Mouse (Mus musculus) cerebellum, adult 11 months (tissue): ENCODE data around the gene Lrmda.

Experiments
- DNase-seq: peaks from one replicate; pipeline ENCODE4 v3.0.0; 2022

Lrmda gene

DNA sequence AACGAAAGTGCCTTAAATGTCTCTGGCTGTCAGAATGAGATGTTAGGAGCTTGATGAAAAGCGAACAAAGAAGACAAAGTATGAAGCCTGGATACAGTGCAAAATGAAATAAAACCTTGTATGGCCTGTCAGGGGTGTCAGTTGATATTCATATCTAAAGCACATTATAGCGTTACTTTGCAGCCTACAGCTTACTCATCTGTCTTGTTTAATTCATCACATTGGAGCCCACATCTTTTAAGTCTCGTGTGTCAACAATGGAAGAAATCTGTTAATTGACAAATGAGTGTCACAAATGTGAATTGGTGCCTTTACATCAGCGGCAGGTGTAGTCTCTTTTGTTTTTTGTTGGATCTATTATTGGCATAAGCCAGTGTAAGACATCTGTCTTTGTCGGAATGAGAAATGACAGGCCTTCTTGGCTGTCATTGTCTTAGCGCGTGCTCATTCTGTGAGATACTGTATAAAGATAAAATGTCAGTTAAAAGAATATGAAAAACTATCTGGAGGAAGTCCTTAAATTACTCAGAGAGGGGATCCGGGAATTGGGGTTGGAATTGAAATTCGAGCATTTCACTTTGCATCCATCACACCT is 26.8 kb downstream of the Lrmda start:
- DNase-seq = no peak

DNA sequence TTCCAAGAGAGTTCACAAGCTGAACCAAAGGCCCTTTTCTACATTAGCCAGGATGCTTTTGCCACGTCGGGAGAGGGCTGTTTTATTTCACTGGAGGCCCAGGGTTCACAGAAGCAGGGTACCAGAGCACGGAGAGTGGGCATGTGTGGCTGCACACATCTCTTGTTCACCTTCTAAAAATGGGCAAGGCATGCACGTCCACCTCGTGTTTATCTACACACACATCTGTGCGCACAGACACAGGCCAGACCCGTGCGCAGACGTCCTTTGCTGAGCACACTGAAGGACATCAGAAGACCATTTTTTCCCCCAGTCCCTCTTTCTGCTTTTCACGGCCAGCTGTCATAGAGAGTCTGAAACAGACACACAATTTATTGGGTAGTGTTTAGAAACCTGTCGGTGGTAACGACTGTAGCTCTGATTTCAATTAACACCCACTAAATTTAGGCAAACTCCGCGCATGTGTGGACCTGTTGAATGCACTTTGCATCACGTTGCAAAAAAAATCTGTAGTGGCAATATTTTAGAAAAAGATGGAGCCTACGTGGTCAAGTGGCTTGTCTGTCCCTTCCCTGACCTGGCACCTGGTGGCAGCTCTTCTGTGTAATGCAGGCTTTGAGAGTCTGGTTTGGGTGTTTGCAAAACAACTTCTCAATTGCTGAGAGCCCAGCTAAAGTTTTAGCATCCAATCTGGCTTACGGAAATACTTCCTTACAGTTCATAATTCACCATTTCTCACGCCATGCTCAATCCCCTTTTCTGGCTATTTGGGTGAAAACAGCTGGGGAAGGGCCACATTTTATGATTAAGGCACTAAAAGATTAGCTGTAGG is 28.8 kb downstream of the Lrmda start:
- DNase-seq = no peak

DNA sequence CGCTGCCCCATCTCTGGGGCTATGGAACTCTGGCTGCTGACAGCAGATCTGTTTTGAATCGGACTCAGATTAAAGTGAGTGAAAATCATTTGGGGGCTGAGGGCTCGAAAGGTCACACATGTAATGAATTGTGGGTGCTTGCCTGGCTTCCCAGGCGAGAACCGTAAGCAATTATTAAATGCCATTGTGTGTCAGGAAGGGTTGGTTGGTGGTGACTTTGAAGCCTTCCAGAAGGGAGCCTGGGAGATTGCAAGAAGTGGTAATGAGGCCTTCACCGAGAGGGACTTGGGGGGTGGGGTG is 29.3 kb downstream of the Lrmda start:
- no peak for DNase-seq

DNA sequence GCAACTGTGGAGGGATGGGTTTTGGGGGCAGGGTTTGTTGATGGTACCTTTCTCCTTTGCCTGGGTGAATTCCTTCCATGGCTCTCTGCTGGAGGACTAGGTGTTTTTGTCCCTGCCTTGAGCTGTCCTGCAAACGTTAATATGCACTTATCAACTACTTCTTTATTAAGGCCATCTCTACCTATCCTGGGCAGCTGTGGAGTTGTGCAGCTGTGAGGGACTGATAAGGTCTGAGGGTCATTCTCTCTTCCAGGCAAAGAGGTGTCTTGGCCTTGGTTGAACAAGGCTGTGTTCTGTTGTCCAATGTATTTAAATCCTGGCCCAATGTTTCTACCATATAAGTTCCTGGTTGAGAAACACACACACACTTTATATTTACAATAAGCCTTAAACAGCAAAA is 29.8 kb downstream of the Lrmda start:
- DNase-seq = no peak

DNA sequence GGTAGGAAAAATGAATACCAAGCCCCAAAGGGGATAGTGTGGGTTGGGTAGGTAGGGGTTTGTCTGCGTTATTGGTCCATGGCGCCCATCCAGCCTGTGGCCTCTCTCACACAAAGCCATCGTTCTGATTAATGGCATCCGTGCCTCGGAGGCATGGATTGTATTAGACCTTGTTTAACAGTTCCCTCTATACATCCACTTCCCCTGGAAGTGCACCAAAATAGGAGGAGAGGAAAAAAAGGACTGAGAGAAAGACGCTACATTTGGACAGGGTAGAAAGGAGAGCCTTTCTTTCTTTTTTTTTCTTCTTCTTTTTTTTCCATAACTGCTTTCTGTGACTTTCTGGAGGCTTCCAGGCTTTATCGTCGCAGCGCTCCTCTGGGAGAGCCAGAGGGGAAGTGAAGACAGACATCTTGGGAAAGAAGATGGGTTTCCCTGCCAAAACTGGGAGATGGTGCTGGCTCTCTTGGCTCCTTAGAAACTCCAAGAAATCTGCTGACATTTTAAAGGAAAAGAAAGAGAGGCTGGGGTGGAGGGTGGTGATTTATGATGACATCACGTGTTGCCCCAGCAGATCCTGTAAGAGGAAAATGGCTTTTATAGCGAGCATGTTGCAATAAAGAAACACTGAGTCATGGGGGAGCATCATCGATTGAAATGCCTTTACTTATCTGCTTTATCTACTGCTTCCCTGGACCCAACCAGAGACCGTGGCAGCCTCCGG is 32.6 kb downstream of the Lrmda start:
- no peak for DNase-seq

DNA sequence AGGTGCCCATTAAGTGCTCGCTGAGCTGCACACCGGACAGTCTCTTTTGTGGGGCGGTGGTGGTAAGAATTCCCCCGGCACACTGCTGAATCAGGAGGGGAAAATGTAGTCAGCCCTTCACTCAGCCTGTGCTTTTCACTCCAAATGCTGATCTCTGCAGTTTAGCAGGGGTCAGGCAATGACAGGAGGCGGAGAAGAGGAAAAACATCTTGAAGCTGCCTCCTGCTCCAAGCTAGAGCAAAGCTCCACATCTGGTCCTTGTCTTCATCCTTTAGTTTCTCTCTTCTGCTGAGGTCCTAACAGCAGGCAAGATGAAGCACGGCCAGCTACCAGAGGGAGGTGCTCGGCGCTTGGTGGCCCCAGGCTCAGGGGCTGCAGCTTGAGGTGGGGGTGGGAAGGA is 36.1 kb downstream of the Lrmda start:
- DNase-seq = no peak

DNA sequence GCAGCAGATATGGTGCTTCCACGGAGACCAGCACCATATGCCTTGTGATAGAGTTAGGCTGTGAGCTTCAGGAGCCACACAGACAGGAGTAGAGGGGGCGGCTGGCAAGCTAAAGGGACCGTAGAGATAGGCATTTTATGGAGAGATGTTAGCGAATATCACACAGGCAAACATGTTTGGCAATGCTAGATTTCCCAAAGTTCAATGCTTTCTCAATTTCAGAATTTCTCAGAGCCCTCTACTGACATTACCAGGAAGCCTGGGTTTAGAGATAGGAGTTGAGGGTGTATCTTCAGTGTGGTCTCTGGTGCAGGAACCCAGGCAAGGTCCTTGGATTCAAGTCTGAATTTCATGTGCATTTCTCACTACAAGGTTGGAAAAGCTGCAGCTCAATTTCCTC is 36.7 kb downstream of the Lrmda start:
- DNase-seq = no peak

DNA sequence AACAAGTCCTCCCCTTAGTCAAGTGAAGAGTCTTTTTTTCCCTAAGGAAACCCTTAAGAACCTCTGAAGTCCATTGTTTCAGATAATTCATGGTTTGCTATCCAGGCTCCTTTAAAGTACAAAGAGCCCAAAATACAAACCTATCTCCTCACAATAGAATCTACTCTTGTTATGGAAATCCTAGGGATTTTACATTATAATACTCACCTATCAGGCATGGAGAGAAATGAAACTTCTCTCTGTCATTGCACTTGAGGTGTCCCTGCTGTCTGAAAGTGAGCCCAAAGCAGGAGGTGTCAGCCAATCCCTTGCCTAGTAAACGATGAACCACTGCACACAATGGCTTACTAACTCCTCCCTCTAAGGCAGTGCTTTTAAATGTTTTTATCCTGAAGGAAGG is 39.2 kb downstream of the Lrmda start:
- DNase-seq = no peak

DNA sequence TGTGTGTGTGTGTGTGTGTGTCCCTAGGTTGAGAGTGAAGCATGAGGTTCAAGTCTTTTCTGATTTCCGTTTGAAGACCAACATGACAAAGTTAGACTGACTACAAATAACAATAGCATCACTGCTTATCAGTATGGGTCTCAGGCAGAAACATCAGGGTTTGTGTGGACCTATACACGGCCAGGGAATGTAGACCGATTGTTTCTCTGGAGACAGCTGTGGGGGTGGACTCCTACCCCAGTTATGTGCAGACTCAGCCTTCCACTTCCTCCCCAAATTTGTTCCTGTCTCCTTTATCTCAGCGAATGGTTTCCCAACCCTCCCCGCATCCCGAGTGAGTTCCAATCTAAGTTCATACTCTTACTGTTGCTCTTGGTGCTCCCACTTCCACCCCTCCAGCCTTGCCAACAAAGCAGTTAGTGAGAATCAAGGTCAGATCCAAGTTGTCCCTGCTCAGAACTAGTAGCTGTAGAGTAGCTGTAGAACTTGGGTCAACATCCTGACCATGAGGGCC is 39.9 kb downstream of the Lrmda start:
- no peak for DNase-seq

DNA sequence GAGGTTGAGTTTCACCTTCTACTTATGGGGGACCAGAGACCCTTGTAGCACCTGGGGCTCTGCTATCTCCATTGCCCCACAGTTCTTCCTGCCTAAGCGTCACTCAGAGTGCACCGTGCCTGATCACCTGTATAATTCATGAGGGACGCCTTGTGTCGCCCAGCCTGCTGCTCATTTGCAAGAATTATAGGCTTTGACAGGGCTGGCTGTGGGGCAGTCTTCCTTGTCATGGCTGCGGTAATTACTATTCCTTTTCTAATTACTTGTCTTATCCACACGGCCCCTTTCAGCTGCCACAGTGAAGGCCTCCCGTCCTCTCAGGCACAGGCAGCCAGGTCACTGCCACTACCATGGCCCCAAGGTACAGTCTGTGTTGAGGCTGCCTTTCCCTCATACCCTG is 41.3 kb downstream of the Lrmda start:
- no peak for DNase-seq

DNA sequence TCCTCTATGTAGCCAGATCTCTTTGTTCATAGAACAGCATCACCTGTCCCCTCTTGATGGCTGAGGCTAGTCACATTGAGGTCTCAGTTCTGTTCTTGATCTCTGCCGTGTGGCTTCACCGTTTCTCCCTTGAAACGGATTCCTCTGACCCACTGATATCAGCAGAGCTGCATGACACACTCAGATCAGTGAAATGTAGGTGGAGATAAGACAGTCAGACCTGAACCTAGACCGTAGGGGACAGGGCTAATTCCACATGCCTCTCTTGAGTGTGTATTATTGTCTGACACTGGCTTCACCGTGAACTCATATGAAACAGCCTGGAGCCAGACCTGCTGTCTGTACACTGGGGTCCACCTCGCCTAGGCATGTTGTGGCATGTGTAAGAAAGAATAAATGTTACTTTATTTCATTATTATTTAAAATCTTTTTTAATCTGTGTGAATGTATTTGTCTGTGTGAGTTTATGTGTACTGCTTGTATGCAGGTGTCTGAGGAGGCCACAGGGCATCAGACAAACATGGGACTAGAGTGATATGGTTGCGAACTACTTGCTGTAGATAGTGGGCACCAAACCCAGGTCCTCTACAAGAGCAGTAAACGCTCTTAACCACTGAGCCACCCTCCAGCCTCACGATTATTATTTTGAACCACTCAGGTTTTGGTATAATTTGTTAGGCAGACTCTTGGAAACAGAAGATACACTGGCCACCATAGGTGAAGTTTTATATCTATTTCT is 42.8 kb downstream of the Lrmda start:
- DNase-seq = no peak

DNA sequence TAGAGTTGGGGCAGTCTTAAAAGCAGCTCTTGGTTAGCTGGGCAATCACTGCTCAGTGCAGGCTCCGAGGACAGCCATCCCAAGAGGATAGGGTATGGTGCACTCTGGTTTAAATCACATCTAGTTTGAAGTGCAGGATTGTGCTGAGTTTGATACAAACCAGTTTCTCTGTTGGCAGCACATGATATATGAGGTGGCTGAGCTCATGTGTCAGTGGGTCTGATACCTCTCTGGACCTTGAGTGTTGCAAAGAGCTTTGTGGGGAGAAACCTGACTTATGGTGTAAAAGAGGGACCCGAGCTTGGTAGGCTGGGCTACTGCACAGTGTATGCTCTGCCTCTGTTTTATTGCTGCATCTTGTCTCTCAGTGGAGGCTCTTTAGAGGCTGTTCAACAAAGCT is 49.7 kb downstream of the Lrmda start:
- DNase-seq = no peak

DNA sequence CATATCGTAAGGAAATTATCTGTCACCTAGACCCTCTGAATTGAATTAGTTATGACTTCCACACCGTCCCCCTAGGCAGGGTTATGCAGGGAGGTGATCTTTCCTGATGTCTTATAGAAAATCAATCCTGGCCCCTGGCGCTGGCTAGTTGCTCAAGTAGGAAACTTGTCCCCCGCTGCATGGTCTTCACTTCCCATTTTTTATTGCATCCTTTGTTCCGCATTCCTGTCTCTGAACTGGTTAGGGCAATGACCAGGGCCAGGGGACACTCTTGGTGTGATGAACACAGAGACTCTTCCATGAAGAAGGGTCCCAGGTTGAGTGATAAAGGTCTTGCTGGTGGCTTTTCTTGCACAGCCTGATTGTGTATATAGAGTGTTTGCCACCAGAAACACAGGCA is 53.9 kb downstream of the Lrmda start:
- no peak for DNase-seq

DNA sequence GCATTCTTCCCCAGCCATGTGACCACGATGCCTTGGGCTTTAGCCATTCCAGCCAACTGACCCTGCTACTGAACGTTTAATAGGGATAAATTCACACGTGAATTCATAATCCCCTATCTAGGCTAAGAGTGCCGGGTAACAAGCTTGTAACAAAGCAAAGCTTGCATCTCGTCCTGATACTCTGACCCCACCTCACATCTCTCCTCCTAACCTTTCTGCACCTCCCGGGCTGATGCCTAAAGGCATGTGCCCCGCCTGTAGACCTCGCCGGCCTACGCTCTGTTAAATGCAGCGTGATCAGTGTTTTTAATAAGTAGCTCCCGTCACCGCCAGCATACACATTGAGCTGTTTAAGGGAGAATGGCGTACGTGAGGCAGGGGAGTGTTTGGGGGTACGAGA is 54.7 kb downstream of the Lrmda start:
- no peak for DNase-seq

DNA sequence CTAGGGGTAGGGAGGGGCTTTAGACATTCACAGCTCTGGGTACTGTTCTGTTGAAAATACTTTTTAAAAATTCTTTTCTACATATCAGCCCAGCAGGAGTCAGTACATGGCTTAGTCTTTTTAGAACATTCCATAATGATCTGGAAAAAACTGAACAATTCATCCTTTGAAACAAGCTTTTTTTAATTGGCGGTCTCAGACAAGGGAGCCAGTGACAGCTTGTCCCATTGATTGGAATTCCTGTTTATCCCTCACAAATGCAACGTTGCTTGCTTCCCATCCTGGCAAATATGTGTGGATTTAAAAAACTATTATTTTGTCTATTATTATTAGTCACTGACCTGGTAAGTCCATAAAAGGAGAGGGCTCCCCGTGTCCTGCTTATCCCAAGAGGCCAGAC is 64.4 kb downstream of the Lrmda start:
- DNase-seq = no peak

DNA sequence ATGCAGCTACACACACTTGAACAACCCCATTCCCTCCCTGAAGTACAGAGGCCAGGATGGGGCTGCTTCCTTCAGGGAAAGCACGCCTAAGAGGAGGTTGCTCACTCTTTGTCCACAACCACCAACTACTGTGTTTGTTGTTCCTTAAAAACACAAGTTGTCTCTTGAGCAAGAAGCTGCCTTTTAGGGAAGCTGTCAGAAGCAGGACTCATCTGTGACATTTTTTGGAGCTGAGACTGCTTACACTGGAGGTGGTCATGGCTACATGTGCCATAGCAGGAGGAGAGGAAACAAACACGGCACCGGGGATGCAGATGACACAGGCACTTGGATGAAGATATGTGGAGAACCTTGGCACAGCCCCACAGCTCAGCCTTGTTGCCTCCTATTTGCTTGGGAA is 65.9 kb downstream of the Lrmda start:
- no peak for DNase-seq

DNA sequence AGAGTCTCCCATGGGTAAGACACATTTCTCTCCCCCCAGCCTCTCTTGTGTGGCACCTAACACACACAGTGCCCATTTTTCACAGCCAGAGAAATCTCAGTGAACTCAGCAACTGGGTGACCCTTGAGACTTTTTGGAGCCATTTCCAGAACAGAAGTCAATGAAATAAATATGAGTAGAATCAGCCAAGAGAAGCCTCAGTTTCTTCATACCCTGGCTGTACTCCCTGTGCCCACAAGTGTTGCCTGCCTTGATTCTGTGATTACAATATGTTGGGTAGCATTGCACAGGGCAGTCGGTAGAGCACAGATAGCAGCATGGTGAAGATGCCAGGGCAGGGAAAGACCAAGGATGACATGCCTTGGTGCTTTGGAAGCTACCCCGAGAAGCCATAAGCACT is 69.1 kb downstream of the Lrmda start:
- DNase-seq = no peak

DNA sequence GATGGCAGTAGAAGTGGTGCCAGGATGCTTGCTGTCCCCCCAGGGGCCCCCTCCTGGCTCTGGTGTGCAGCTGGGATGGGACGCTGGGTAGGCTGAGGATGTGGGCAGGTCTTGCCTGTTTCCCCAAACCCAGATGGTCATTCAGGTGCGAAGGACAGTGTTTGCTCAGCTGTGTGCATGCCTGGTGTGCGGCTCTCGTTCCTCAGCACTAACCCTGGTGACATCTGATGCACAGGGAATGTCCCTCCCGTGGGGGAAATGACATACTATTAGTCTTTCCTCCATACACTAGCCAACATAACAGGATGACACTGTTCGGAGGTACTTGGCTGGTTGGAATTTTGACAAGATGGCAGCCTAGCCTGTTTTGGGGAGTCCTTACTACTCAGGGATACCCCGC is 69.8 kb downstream of the Lrmda start:
- DNase-seq = no peak

DNA sequence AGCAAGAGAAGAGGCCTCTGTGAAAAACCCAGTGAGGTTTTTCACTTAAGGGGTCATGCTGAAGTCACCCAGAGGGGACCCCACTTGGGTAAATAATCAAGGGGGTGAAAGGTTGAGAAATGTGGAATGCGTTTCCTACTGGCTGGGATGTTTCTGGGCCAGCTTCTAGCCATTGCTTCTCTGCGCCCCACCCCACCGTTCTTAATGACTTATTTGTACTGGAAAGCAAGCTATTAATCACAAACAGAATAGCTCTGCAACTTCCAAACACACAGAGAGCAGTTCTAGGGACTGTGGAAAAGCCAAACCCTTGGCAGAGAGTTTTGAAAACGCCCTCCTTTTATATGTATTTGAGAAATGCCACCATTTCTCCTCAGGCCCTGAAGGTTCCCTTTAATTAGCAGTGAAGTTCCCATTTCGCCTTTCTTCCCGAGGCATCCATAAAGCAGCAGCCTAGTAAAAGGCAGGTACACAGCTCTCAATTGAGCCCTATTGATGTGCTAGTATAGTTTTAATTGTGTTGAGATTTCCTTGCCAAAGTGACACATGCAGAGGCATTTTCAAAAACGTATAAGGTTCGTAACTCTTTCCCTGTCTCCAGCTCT is 70.5 kb downstream of the Lrmda start:
- DNase-seq = no peak

DNA sequence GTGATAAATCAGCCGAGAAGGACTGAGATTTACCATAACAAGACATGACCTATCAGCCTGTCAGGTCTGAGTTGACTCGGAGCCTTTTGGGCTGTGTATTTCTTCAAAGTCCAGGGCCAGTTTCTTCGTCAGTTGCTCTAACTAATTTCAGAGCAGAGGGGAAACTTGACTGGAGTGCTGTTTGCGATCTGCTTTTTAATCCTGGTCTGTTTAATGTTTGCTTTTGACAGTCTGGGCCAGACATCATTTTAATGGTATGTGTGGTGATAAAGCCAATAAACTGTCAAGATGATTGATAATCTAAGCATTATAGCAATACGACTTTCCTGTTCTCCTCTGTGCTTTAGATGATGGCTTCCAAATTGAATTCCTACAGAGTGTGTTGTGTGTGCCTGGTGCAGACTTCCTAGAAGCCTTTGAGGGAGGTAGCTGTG is 71.3 kb downstream of the Lrmda start:
- DNase-seq = no peak

DNA sequence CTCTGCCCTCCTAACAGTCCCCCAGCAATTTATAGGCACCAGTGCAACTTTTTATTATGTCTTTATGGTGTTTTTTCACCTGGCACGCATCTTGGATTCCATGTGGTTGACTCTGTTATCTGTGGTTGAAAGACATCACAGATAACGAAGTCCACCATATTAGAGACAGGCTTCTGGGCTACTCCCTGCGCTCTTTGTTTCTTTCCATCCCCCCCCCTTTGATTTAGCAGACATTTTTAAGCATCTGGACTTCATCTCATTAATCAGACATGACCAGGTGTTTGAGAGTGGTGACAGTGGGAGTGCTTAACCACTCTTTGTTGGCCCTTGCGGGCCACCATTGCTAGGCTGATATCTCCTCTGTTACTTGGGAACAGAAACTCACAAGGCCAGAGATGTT is 71.8 kb downstream of the Lrmda start:
- no peak for DNase-seq

DNA sequence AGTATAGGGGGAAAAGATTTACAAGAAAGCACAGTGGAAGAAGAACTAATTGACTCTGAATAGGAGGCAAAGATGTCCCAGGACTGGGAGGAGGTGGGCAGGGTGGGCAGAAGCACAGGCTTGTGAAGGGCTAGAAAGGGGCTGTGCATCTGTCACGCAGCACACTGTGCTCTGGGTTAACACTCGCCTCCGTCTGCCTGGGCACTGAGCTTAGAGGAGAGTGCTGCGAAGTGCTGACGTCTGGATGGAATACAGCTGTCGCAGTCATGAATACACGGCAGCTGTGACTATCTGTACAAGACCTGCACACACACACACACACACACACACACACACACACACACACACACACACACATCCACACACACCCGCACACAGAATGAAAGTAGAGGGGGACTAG is 73.6 kb downstream of the Lrmda start:
- DNase-seq = no peak
